Mouse (Mus musculus) kidney, embryonic 16.5 days (tissue): ENCODE measurements around the gene Olfr1420. TPM values are rescaled to one million over a fixed set of nuclear protein-coding genes. Genes with fewer than 3 reads are reported as not detected.

Experiments used
- microRNA-seq: library from miRNA; unstranded; fragments of <30 nt; microRNA quantifications from one replicate; pipeline ENCODE4, GENCODE M21; 2016
- polyA plus RNA-seq: library from polyadenylated mRNA; unstranded; fragments of >200 nt; fragmentation: Nextera tagmentation; extraction: Ambion mirVana; gene quantifications from 2 replicates; pipeline ENCODE4 v1.2.1, GENCODE M21; 2015

Olfr1420 gene
- polyA plus RNA-seq, 1 experiment from 2014 or later: not detected

Small RNA genes within 50 kb of the gene (microRNA-seq; reads per million reads assigned to microRNA genes)
- 3.2 reads per million, percentile 15 among the genes with 10 or more reads in this experiment for gene Mir6994

Other genes starting within 250 kb of the Olfr1420 start
- not detected in 2 replicates for gene Ms4a3, start 245.7 kb upstream of the Olfr1420 start, polyA plus RNA-seq
- gene Oosp2, start 226.0 kb upstream of the Olfr1420 start, polyA plus RNA-seq: not detected in 2 replicates
- not detected in 2 replicates for gene Oosp1, start 195.4 kb upstream of the Olfr1420 start, polyA plus RNA-seq
- not detected in 2 replicates for gene Oosp3, start 189.5 kb upstream of the Olfr1420 start, polyA plus RNA-seq
- gene Gif, start 139.0 kb upstream of the Olfr1420 start, polyA plus RNA-seq: not detected in 2 replicates
- gene Mrpl16, start 116.2 kb upstream of the Olfr1420 start, polyA plus RNA-seq: 49.2 and 54.4 TPM in 2 replicates
- 25.5 and 26.5 TPM in 2 replicates for gene Stx3, start 67.2 kb upstream of the Olfr1420 start, polyA plus RNA-seq
- 0.16 TPM in 1 of 2 replicates, not detected in the other for gene Olfr1417, start 47.3 kb upstream of the Olfr1420 start, polyA plus RNA-seq
- not detected in 2 replicates for gene Olfr1418, start 25.5 kb upstream of the Olfr1420 start, polyA plus RNA-seq
- not detected in 2 replicates for gene Olfr1419, start 11.5 kb upstream of the Olfr1420 start, polyA plus RNA-seq
- 20.0 and 22.5 TPM in 2 replicates for gene Patl1, start 25.8 kb downstream of the Olfr1420 start, polyA plus RNA-seq
- 4.1 and 4.2 TPM in 2 replicates for gene Osbp, start 79.4 kb downstream of the Olfr1420 start, polyA plus RNA-seq
- gene Olfr1423, start 154.8 kb downstream of the Olfr1420 start, polyA plus RNA-seq: not detected in 2 replicates
- gene Olfr1424, start 176.1 kb downstream of the Olfr1420 start, polyA plus RNA-seq: not detected in 2 replicates
- not detected in 2 replicates for gene Olfr1425, start 191.2 kb downstream of the Olfr1420 start, polyA plus RNA-seq
- gene Olfr1426, start 205.4 kb downstream of the Olfr1420 start, polyA plus RNA-seq: not detected in 2 replicates
- not detected in 2 replicates for gene Olfr1427, start 216.8 kb downstream of the Olfr1420 start, polyA plus RNA-seq
- not detected in 2 replicates for gene Olfr1428, start 229.3 kb downstream of the Olfr1420 start, polyA plus RNA-seq
- not detected in 2 replicates for gene Olfr76, start 236.6 kb downstream of the Olfr1420 start, polyA plus RNA-seq